Mouse (Mus musculus) A20 (cell line): ENCODE data around the gene Phkb.
A peak's percentile ranks its signal among the peaks of the same experiment; 100 is the strongest.

Experiments
- DNase-seq: peaks from one replicate; pipeline ENCODE4 v3.0.0-alpha.2; 2011; ENCODE audit warnings: low read depth, low spot score

Phkb gene

GRCm38 (mm10) chr8:85937343-85937742, 96.6 kb downstream of the Phkb start:
- DNase-seq, result no peak

GRCm38 (mm10) chr8:85944820-85945219, 104.1 kb downstream of the Phkb start:
- no peak for DNase-seq

- DNase-seq, result no peak
These were observed 117.6 kb downstream of the Phkb start for GRCm38 (mm10) chr8:85958391-85958790.

DNA sequence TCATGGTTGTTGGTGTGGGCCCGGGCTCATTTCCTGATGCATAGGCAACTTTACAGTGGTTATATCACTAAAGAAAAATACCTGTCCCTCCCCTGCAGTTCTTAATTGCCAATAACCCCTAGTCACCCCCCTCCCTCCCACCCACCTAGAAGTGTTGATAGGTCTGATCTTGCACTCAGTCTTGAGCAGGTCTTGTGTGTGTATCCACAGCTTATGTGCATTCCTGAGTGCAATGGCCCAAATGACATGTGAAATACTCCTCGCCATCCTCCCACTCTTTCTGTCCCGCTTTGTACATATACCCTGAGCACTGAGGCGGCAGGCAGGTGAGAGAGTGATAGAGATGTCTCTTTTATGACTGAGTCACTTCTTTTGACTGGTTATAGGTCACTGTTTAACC, 119.1 kb downstream of the Phkb start:
- DNase-seq, result no peak

DNA sequence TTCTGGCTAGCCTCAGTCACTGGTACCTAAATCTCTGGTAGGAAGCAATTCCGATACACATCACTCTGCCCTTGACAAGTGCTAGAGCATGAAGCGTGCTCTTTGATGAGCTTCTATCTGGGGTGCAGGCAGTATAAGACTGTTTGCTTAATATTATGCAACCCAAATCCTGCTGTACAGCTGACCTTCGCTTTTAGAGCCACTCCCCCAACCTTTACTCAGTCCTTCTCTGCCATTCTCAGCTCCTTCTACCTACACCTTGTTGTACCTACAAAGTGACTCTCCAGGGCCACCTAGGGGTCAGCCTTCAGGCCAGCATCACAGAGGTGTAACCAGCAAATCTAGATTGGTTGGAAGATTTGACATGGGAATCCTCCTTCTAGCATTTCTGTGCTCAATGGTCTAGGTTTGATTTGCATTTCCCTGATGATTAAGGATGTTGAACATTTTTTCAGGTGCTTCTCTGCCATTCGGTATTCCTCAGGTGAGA, 136.9 kb downstream of the Phkb start:
- DNase-seq, result peak; percentile 34

GRCm38 (mm10) chr8:85992911-85993310, 152.2 kb downstream of the Phkb start:
- peak; percentile 15 for DNase-seq

- DNase-seq, result no peak
These were observed 152.9 kb downstream of the Phkb start for GRCm38 (mm10) chr8:85993661-85994060.

- DNase-seq, result no peak
These were observed 155.2 kb downstream of the Phkb start for GRCm38 (mm10) chr8:85995971-85996370.

DNA sequence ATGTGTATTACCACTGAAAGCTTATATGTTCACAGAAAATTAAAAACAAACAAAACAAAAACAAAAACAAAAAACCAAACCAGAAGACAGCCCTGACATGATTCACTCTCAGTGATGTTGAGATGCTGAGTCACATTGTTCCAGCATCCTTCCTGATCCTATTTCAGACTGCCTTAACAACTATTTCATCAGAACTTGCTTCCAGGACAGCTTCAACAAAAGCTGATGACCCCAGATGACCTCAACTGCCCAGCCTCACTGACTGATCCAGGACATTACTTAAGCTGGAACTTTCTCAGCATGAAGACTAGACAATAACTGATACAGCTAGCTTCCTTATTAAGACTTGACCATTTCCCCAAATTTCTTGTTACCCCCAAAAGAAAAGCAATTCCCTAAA, 165.7 kb downstream of the Phkb start:
- no peak for DNase-seq

GRCm38 (mm10) chr8:86016806-86017205, 176.0 kb downstream of the Phkb start:
- no peak for DNase-seq

- no peak for DNase-seq
These were observed 188.0 kb downstream of the Phkb start for GRCm38 (mm10) chr8:86028646-86029312.

DNA sequence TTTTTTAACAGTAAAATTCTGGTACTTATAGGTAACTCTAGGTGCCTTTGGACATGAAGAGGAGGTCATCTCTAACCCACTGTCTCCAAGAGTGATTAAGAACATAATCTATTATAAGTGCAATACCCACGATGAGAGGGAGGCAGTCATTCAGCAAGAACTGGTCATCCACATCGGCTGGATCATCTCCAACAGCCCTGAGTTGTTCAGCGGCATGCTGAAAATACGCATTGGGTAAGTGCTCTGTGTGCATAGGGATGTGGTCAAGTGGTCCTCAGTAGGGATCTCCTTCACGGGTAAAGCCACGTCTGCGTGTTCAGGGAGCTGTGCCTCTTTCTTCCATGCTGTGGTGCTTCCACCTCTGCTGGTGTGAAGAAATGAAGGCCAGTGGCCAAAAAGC, 188.7 kb downstream of the Phkb start:
- DNase-seq, result no peak

GRCm38 (mm10) chr8:86034662-86035365, 194.1 kb downstream of the Phkb start:
- DNase-seq, result no peak

- DNase-seq, result no peak
These were observed 194.6 kb downstream of the Phkb start for GRCm38 (mm10) chr8:86035371-86035770.

GRCm38 (mm10) chr8:86038462-86038861, 197.7 kb downstream of the Phkb start:
- no peak for DNase-seq

DNA sequence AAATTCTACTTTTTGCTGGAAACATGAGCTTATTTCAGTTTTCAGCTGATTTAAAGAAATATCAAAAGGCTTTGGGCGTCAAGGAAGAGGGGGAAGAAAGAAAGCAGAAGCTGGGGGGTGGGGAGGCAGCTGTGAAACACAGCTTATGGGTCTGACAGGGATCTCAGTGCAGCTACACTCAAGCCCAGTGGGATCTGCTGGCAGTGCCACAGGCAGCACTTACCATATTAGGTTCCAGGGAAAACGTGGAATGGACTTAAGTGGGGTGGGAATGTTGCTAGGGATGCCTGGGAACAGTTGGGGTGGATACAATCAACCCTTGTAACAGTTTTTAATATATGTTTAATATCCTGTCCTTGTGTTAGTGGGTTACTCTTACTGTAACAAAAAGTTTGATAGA, 201.3 kb downstream of the Phkb start:
- no peak for DNase-seq

DNA sequence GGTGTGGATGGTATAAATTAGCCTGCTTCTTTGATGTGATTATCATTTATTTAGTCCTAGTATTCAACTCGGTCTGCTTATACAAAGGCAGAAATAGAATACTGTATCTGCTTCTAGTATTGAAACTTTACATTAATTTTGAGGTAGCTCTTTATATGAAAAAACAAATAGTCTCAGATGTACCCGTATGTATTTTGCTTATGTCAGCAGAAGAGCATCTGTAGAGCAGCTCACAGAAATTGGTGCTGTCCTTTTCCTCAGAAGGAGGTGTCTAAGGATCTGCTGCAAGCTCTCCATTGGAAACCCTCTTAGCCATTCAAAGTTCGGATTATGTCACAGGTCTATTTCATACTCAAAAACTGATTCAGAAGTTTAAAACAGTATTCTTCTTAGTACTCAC, 210.1 kb downstream of the Phkb start:
- no peak for DNase-seq

DNA sequence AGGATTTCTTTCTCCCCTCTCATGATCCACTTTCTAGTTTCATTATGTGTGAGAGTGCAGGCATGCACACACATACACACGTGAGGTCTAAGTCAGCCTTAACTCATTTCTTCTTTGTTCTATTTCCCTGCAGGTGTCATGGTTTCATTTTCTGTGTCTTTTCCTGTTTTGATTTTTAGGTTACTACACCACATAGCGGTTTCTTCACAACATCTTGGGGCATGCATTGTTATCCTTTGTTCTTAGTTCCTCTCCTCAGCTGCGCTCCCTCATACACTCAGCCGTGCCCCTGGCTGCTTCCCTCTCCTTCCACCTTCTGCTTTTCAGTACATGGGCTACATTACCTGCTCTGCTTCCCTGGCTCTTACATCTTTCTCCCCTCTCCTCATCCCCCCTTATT, 211.2 kb downstream of the Phkb start:
- DNase-seq, result peak; percentile 82

GRCm38 (mm10) chr8:86058618-86059017, 217.9 kb downstream of the Phkb start:
- no peak for DNase-seq

GRCm38 (mm10) chr8:86059130-86059529, 218.4 kb downstream of the Phkb start:
- peak; percentile 49 for DNase-seq

DNA sequence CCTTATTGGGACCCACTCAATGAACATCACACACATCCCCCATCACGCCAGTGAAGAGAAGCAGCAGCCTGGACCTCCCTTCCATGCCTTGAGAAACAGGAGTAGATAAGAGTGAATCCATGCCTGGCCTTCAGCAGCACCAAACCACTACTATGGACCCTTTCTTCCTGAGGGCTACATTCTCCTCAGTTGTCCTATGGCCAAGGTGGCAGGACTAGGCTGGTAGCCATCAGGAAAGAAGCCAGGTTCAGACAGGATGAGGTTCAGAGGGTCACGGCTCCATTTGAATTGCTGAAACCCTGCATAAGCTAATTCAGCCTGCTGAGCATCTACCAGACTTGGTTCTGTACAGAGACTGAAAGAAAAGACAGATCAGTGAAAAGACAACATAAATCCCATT, 222.7 kb downstream of the Phkb start:
- no peak for DNase-seq

- peak; percentile 12 for DNase-seq
These were observed 238.7 kb downstream of the Phkb start for GRCm38 (mm10) chr8:86079433-86079832.

DNA sequence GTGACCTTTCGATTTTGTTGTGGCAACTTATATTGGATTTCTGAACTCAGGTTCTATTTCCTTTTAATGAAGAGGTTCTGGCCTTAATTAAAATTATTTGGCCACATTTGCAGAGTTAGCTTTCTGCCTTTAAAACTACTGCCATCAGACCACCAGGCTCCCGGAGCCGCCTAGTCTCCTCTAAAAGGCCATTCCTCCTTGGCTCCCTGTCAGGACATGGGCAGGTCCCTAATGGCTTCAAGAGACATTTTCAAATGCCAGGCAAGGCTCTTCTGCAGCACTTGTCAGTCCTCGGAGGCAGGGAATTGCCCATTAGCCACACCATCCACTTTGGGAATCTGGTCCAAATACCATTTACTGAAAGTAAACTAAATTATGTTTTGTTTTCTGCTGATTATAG, 242.6 kb downstream of the Phkb start:
- no peak for DNase-seq
